In the genomic region with DNA sequence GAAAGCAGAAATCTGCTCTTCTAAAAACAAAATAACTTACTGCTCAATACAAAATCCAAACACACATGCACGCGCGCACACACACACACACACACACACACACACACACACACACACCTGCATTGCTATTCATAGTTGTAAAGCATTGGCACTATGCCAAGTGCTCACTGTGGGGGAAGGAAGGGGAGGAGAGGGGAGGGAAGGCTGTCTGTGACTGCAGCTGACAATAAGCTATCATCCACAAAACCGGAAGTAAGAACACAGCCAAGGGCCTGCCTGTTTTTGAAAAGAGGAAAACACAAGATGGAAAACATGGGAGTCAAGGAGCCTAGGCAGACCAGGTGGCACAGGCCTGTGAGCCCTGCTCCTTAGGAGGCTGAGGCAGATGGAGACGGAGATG, we compare ENCODE assay signal across 9 mouse cellular contexts. TPM values are rescaled to one million over a fixed set of nuclear protein-coding genes. Genes with fewer than 3 reads are reported as not detected.
DNase-seq lines count a peak whose midpoint lies in the region; ATAC-seq and TF ChIP-seq lines count a peak whose summit lies in the region.
"Had no signal": no experiment of that assay in that cellular context is flagged by ENCODE, and none has a peak within 500 bp of the region (broad histone marks: within the 10 kb centered on the region; RNA-seq: fewer than 3 reads in every experiment).

No protein-coding gene starts in this region.

- H3K36me3 ChIP-seq in heart, embryonic 15.5 days, result no peaks in the 10 kb centered on the region
- no peaks in the 10 kb centered on the region for H3K36me3 ChIP-seq in kidney, embryonic 16.5 days (ENCODE audit: insufficient read depth, low read length)
- no peaks in the 10 kb centered on the region for H3K36me3 ChIP-seq in midbrain, embryonic 15.5 days (replicated peaks)
- H3K36me3 ChIP-seq: G1E had no signal

- intact Hi-C loops in gastrocnemius, adult 2 months (cut with DNase I), result loop anchor here (10.0 kb wide), 1 partner anchor 190 kb away; a partner anchor contains a TSS

- ATAC-seq in heart, embryonic 15.5 days (replicated peaks; ENCODE audit: insufficient number of reproducible peaks, insufficient read depth, low FRiP score, low read depth), result peak; percentile 50; the same call in 1 of the 2 replicates
- no peak for ATAC-seq in kidney, embryonic 16.5 days (ENCODE audit: low FRiP score, low TSS enrichment)
- 0 out of 2 replicates have a peak, but pooled peaks have one; percentile 18 for ATAC-seq in midbrain, embryonic 15.5 days (replicated peaks)
- ATAC-seq in erythroid progenitor cell, adult 5-6 weeks (replicated peaks; ENCODE audit: low FRiP score, poor library complexity, severe bottlenecking), result no peak

- H3K4me2 ChIP-seq in heart, embryonic 15.5 days, result no peak overlapping the region
- no peak overlapping the region for H3K4me2 ChIP-seq in kidney, embryonic 16.5 days (replicated peaks; ENCODE audit: low read depth, low read length)
- no peak overlapping the region for H3K4me2 ChIP-seq in midbrain, embryonic 15.5 days

- 35% methylated on average over 5 of the region's 5 CpGs for WGBS in heart, embryonic 15.5 days
- WGBS in kidney, embryonic 16.5 days, result 53% methylated on average over 5 of the region's 5 CpGs
- 46% methylated on average over 5 of the region's 5 CpGs for WGBS in midbrain, embryonic 15.5 days

- H3K4me3 ChIP-seq in gastrocnemius, adult 2 months, result no peak overlapping the region
- H3K4me3 ChIP-seq in heart, embryonic 15.5 days, result no peak overlapping the region
- H3K4me3 ChIP-seq in kidney, embryonic 16.5 days (ENCODE audit: low read length), result no peak overlapping the region
- H3K4me3 ChIP-seq in midbrain, embryonic 15.5 days, result no peak overlapping the region

- H3K9me3 ChIP-seq in heart, embryonic 15.5 days (replicated peaks), result no peaks in the 10 kb centered on the region
- no peaks in the 10 kb centered on the region for H3K9me3 ChIP-seq in kidney, embryonic 16.5 days (ENCODE audit: low read length)
- no peaks in the 10 kb centered on the region for H3K9me3 ChIP-seq in midbrain, embryonic 15.5 days

- H3K4me1 ChIP-seq in heart, embryonic 15.5 days (replicated peaks), result peaks cover 22% of the 10 kb centered on the region
- peaks cover 11% of the 10 kb centered on the region for H3K4me1 ChIP-seq in kidney, embryonic 16.5 days (ENCODE audit: insufficient read depth, low read length)
- H3K4me1 ChIP-seq in midbrain, embryonic 15.5 days, result peaks cover 33% of the 10 kb centered on the region

- no peak for TF ChIP-seq CTCF in gastrocnemius, adult 2 months (IDR thresholded peaks at IDR 0.05)

- no peak overlapping the region for H3K9ac ChIP-seq in heart, embryonic 15.5 days
- H3K9ac ChIP-seq in kidney, embryonic 16.5 days (replicated peaks; ENCODE audit: low read length), result no peak overlapping the region
- no peak overlapping the region for H3K9ac ChIP-seq in midbrain, embryonic 15.5 days

- no peaks in the 10 kb centered on the region for H3K27me3 ChIP-seq in heart, embryonic 15.5 days
- no peaks in the 10 kb centered on the region for H3K27me3 ChIP-seq in kidney, embryonic 16.5 days (ENCODE audit: insufficient read depth, low read length)
- no peaks in the 10 kb centered on the region for H3K27me3 ChIP-seq in midbrain, embryonic 15.5 days (replicated peaks)

- H3K27ac ChIP-seq in gastrocnemius, adult 2 months, result peak overlapping the region; percentile 78
- peak overlapping the region; percentile 69 for H3K27ac ChIP-seq in heart, embryonic 15.5 days
- H3K27ac ChIP-seq in kidney, embryonic 16.5 days (ENCODE audit: low read length), result peak overlapping the region; percentile 56; the same call in 1 of the 2 replicates
- H3K27ac ChIP-seq in midbrain, embryonic 15.5 days, result peak overlapping the region; percentile 94

- peak; percentile 31 for DNase-seq in gastrocnemius, adult 2 months
- no peak for DNase-seq in gastrocnemius, postnatal 10 days
- DNase-seq in brain, adult 2 months (ENCODE audit: low read depth, low spot score), result peak; percentile 36
- no peak for DNase-seq in testis, postnatal 10 days (ENCODE audit: low spot score)

RNA-seq across cellular contexts. Expression of a gene that starts 42.6 kb away (rescaled TPM):
- 10 to 100 TPM in 1 of 2 experiments, 1 to 10 TPM in 1; 5.2 to 11.4 TPM for total RNA-seq in gastrocnemius, adult 2 months (2021)
- total RNA-seq in gastrocnemius, postnatal 10 days (2021), result 10 to 100 TPM; 20.8 to 22.8 TPM
- polyA plus RNA-seq in heart, embryonic 15.5 days (2015; fragmentation: Nextera tagmentation; extraction: Ambion mirVana), result 15.7 and 19.3 TPM in 2 replicates
- polyA plus RNA-seq in kidney, embryonic 16.5 days (2015; fragmentation: Nextera tagmentation; extraction: Ambion mirVana), result 32.5 and 37.7 TPM in 2 replicates
- 29.8 and 33.9 TPM in 2 replicates for polyA plus RNA-seq in midbrain, embryonic 15.5 days (2015; fragmentation: Nextera tagmentation; extraction: Ambion mirVana)
- total RNA-seq in erythroid progenitor cell, adult 5-6 weeks (2015; ENCODE audit: low replicate concordance), result not detected in 2 replicates
- total RNA-seq in erythroid progenitor cell, adult 5-6 weeks (2017; ENCODE audit: low replicate concordance), result 0.51 and 0.76 TPM in 2 replicates
- polyA plus RNA-seq: G1E had no signal

Comparison
In these comparisons a context has a peak if more than half of its experiments do, and no peak if none do; other contexts are left out.
1. DNase-seq: peak in gastrocnemius, adult 2 months (single experiment) and brain, adult 2 months (single experiment); none in gastrocnemius, postnatal 10 days (single experiment) and testis, postnatal 10 days (single experiment).
2. ATAC-seq: peak in heart, embryonic 15.5 days (single experiment) and midbrain, embryonic 15.5 days (single experiment); none in kidney, embryonic 16.5 days (single experiment) and erythroid progenitor cell, adult 5-6 weeks (single experiment).
3. Peak in every context shown above with its lines, with median percentiles within 50 percentile points of each other: H3K27ac ChIP-seq.